Mouse (Mus musculus) brain, embryonic 18.5 days (tissue): ENCODE measurements around the gene Aqp2.
A peak's percentile ranks its signal among the peaks of the same experiment; 100 is the strongest.

ENCODE experiments used
- DNase-seq: peaks from one replicate; pipeline ENCODE4 v3.0.0-alpha.2; 2012; ENCODE audit warnings: low read depth, low spot score

Aqp2 gene

DNA sequence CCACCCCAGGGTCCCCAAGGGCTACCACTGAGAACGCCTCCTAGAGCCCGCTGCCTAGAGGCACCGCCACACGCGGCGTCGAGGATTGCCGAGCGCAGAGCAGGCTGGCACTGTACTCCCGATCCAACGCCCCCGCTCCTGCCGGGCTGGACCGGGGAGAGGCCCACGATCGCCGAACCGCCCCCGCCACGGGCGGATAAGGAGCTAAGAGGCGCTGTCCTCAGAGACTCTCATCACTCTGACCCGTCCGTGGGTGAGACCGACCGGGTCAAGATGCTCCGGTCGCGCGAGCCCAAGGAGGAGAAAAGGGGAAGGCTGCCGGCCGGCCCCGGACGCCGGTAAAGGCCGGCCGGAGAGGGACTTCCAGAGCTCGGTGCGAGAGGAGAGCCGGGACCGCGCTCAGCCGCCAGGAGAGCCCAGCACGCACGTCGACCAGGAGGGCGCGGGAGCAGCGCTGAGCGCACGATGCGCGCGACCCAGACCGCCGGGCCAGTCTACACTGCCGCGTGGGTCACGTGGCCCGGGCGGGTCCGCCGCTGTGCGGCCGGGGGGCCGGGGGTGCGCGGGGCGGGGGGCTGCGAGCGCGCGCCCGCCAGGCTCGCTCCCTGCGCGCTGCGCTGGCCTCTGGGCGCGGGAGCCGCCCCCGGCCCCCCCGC lies 11.7 kb downstream of the Aqp2 start, which contains the start of gene Aqp5:
TSS of gene Aqp5 (plus strand) at position 354 of the 656 bp plus-strand sequence.
- DNase-seq, result no peak

DNA sequence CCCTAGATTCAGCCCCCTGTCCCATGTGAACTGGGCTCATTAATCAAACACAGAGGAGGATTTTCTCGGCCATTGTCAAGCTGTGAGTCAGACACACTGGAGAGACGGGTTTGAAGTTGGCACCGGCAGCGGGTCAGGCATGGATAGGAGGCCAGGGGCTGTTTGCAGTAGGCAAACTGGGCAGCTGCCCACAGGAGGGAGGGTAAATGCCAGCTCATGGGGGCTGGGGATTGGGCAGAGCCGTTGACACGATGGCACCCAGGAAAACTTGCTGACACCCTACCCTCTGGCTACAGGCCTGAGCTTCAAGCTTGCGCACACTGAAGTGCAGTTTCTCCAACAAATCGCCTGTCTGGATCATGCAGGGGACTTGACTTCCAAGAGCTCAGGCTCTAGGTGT lies 13.3 kb downstream of the Aqp2 start:
- no peak for DNase-seq

DNA sequence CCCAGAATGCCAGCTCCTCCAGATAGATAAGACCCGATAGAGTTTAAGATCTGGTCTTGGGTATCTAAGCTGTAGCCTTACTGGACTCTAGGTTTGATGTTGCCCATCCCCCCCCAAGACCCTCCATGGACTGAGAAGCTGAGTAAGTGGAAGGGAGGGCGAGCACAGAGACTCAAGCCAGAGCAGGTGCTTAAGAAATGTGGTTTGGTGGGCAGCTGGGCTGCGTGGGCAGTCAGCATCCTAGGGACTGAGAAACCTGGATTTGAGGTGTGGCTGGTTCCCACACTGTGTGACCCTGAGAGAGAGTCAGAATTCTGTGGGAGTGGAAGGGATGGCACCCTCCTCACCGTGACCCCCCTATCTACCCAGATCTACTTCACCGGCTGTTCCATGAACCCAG lies 14.0 kb downstream of the Aqp2 start:
- DNase-seq, result no peak

DNA sequence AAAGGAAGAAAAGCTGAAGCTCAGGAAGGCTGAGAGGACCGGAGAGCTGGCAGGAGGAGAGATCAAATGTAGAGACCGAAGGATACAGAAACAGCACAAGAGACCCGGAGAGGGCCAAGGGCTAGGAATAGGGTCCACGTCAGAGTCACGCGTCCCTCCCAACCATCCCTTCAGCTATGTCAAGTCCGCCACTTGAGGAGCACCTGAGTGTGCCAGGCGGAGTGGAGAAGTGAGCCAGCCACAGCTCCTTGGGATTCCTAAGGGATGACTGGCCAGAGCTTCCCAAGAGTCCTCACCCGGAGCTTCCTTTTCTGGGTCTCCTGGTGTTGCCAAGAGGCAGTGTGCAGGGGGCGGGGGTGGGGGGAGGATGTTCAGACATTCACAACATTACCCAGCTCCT lies 16.1 kb downstream of the Aqp2 start:
- no peak for DNase-seq

DNA sequence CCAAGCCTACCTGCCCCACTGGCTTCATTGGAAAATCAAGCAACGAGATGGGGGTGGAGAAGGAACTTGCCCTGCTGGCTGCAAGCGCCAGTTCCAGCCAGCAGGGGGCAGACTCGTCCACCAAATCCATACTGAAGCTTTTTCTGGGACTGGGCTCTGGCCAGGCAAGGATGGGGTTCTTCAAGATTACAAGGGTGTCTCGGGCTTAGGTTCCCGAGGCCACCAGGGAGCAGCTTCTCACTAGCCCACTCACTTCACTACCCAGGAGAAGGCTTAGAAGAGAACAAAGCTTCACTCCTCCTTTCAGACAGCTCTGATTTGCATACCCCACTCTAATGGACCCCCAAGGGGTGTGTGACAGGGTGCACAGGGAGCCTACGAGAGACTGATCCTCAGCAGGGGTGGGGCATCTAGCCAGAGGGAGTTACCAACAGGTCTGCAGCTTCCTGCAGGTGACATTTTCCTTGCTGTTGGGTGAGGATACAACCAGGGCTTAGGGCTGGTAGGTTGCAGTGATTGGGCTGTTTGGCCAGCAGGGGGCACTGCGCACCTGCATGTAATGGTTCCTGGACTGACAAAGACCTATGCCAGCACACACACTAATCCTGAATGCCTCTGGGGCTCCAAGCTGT lies 17.3 kb downstream of the Aqp2 start:
- peak; percentile 63 for DNase-seq

DNA sequence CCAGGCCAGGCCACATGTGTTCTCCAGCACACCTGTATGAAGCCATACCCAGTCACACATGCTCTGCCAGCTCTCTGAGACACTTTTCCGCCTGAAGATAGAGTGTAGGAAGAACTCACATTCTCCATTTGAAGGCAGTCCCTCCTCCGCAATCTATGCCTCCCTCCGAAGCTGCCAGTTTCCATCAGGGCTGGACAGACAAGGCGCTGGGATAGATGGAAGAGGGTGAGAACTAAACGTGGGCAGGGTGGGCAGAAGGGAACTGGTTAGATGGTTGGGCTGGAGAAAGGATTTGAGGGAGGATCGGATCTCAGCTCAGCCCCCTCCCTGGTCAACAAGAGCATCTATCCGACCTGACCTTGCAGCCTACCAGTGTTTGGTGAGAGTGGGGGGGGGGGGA lies 18.0 kb downstream of the Aqp2 start:
- DNase-seq, result no peak

DNA sequence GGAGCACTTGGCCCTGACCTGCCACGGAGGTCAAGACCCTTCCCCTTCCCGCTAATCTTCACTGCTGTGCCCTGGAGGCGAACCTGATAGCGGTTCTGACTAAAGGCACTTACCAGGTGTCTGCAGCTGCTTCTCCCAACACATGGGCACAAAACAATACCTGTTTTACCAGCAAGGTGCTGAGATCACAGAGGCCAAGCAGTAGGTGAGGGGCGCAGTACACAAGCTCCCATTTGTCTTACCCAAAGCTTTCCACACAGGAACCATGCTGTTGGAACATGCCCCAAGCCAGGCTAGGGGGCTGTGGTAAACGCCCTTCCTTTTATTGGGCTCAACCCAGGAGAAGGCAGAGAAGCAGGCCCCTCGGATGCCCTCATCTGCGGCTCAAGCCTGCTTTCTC lies 18.7 kb downstream of the Aqp2 start:
- DNase-seq, result no peak

DNA sequence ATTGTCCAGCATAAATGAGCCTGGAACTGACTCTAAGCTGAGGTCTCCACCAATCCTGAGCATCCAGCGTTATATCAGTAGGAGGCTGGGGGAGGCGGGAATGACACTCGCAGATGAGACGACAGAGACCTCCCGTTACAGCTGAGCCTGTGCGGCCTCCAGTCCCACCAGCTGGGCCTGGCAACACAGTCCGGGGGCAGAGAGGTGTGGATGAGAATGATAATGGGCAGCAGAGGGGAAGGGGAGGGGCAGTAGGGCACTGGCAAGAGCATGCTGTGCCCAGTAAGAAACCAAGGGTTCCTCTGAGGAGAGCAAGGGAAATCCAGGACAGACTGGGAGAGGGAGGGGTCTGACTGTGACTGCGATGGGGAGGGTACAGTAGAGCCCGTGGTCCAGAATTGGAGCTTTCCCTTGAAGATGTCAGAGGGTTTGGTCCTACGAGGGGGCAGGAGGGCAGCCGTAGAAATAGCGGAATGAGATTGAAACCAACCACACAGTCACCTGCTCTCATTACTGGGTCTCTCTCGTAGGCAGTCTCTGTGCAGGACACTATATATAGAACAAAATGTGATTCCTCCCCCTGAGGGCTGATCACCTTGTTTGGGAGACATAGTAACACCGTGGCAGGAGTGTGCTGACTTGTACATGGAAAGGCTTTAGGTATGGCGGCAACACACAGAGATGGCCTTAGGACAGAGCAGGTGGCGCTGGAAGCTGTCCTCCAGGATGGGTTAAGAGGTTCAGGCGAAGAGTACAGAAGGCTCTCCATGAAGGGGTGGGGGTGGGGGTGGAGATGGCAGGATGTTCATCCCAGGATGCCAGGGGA lies 20.6 kb downstream of the Aqp2 start:
- no peak for DNase-seq

DNA sequence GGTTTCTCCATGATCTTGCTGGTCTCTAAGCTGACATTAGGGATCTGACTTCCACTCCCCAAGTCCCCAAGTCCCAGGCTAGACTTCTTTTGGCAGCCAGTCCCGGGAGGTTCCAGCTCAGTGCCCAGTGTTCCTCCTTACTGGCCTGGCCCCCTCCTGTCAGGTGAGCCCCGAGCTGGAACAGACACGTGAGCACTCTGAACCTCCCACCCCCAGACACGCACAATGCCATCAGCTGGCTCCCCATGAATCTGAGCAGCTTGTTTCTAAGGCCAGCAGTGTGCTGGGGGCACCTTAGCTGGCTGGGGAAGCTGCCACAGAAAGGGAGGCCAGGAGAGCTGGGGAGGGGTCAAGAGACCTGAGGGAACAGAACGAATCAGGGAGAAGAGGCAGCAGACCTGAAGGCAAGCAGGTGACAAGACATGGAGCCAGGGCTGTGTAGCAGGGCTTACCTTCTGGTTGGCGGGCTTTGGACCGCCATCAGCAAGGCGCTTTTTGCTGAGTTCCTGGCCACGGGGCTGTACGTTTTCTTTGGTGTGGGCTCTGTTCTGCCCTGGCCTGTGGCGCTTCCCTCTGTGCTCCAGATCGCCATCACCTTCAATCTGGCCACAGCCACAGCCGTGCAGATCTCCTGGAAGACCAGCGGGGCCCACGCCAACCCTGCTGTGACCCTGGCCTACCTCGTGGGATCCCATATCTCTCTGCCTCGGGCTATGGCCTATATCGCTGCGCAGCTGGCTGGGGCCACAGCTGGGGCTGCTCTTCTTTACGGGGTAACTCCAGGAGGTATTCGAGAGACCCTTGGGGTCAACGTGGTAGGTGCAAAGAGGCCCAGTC lies 22.3 kb downstream of the Aqp2 start, which contains the start of gene Aqp6:
TSS of gene Aqp6 (plus strand) at position 415 of the 837 bp plus-strand sequence.
- no peak for DNase-seq

DNA sequence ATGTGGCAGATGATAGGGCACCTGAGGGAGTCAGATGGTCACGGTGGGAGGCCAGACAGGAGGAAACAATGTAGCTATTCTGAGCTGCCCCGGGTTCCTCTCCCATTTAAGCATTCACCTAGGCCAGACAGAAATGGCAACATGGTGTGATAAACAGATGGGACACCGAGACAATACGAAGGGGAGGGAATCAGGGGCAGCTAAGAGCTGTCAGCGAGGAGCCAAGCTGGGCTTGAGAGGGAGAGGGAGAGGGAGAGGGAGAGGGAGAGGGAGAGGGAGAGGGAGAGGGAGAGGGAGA lies 22.9 kb downstream of the Aqp2 start:
- no peak for DNase-seq

DNA sequence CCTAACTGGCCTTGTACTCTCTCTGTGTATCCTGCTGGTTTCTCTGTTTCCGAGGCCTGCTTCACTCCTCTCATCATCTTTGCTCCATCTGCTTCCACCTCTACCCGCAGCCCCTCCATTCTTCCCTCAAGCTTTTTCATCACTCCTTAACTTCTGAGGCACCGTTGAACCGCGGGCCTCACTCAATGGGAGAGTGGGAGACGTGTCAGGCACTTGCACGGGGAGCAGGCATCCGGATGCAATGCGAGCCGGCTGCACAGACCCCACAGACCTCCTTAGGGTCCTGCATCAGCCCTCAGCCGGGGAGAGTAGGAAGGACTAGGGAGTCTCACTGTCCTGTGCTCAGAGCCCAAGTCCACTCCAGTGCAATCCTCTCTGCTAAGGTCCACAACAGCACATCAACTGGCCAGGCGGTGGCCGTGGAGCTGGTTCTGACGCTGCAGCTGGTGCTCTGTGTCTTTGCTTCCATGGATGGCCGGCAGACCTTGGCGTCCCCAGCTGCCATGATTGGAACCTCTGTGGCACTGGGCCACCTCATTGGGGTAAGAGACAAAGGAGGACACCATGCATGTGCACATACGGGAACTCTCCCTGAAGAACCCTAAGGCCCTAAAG lies 23.5 kb downstream of the Aqp2 start:
- no peak for DNase-seq

DNA sequence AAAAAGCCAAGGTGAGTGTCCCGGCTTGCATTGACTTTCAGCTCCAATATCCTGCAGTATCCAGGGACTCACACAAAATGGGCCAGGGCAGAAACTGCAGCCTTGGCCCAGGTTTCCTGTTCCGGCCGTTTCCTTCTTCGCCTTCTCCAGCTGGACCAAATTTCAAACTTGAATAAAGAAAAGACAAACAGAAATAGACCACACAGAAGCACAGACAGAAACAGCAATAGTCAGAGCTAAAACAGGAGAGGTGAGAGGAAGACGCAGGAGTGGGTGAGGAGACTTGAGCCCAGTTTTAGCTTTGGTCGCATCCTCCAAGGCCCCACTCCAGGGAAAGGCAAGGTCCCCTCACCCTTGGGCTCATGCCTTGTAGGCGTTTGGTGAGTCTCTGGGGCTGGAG lies 24.4 kb downstream of the Aqp2 start:
- DNase-seq, result no peak

DNA sequence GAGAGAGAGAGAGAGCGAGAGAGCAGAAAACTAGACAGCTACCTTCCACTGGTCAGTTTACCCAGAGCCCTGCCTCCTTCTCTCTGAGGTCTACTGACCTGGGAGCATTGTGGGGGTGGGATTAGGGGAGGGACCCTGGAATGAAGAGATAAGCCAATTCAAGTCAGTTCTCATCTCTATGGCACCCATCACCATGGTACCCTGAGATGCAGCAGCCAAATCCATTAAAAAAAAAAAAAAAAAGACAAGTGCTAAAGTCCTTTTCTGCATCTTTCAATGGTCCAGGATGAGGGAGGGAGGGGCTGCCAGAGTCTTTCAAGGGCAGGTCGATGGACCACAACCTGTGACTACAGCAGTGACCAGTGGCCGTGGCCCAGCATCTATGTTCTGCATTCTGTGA lies 26.7 kb downstream of the Aqp2 start:
- DNase-seq, result peak; percentile 26

DNA sequence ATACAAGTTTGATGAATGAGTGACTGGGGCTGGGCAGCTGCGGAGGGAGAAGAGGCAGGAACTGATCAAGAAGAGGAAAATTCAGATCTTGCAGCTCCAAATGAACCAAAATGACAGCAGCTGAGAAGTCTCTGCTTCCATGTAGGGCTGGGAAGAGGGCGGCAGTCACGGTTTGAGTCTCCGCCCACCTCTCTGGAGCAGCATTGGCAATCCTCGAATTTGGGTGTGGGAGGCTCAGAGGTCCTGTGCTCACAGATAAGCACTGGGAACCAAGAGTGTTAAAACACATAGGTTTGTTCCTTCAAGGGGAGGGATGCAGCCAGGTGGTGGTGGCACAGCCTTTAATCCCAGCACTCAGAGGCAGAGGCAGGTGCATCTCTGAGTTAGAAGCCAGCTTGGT lies 27.7 kb downstream of the Aqp2 start:
- DNase-seq, result no peak

DNA sequence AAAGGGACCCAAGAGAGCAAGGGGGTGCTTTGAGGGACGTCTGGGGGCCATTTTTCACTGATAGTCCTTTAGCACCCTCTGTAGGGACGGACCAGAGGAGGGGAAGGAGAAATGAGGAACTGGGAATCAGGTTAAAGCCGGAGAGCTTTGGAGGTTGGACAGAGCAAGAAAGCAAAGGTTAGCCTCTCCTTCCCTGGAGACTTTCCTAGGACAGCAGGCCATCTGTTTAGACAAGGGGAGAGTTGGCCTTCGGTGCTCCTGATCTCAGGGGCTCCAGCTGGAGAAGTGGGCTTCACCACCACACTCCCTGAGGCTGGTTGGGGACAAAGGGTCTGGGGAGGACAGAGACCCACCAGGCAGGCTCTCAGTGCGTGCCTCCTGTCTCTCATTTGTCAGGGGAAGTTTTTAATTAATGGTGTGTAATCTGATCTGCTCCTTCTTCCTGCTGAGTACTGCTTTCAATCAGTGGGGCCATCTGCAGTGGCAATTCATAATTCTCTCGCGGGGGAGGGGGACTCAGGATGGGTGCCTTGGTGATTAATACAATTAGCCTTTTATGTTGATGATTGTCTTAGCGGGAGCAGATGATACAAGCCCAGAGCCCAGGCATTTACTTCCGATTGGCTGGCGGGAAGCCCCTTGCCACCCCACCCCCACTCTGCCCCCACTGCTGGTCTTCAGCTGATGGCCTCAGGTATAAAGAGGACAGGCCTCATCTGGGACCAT lies 28.7 kb downstream of the Aqp2 start:
- DNase-seq, result peak; percentile 22

DNA sequence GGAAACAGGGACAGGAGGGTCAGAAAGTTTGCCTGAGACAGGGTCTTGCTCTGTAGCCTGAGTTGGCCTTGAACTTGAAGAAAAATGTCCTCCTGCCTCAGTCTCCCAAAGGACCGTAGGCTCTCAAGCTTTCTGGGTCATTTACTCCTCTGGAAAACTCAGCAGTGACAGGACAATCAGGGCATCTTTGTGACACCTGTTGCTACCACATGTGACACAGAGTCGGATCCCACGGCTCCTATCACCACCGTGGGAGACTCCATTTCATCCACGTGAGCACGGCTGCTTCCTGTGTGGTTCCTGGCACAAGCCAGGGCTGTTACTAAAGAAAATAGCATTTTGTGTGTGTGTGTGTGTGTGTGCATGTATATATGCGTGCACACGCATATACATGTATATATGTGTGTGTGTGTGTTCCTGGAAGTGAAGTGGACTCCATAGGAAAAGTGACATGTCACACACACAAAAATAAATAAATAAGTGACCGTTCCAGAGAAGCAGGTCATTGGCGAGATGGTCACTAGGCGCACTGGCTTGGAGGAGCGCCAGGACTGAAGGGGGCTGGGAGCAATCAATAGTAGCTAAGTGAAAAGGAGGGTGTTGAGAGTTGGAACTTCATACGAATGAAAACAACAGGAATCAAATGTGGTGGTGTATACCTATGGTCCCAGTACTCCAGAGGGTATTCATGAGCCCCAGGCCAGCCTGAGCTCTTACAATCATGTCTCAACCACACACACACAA lies 29.7 kb downstream of the Aqp2 start:
- no peak for DNase-seq

DNA sequence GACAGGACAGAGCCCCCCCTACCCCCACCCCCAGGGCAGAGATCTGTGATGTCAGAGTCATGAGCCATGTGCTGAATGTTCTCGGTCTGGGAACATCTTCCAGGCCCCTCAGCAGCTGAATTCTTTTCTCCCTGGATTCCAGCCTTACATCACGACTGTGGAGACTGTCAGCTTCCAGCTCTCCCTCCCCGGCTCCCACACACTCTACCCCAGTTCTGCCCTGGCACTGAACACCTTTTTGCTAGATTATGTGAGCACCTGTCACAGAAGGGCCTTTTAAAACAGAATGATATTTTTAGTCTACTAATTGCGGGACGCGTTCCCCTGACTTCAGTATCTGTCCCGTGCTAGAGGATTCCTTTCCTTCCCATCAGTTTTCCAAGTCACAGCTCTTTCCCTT lies 32.7 kb downstream of the Aqp2 start:
- DNase-seq, result no peak

DNA sequence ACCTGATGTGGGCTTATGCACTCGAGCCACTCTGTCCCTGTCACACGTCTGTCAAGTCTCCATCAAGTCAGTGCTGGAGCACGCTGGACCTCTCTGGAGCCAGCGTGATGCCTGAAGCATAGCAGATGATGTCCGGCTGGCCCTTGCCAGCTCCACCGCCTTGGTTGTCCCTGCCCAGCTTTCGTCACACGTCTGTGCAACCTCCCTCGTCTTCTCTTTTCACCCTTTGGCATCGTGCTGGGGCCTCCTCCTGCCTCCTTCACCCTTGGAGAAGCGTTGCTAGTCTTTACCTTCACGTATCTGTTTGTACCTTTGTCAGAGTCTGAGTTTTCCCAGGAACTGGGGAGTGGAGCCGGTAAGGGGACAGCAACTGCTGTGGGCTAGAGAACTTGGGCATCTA lies 35.4 kb downstream of the Aqp2 start:
- no peak for DNase-seq

DNA sequence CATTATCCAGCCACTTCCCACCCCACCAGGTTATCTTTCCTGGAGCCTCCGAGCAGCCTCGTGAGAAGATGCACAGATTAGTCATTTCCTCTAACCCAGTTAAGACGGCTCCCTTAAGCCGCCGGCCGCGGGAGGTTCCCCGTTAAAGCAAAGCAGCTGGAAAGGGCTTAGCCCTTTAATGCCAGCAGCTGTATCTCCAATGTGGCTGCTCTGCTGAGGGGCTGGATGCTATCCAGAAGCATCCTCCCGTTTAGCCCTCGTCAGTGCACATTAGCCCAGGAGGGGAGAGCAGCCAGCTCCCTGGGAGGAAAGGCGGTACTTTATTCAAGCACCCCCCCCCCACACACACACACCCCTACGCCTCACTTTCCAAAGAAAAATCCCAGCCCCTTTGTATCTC lies 35.9 kb downstream of the Aqp2 start:
- DNase-seq, result no peak

DNA sequence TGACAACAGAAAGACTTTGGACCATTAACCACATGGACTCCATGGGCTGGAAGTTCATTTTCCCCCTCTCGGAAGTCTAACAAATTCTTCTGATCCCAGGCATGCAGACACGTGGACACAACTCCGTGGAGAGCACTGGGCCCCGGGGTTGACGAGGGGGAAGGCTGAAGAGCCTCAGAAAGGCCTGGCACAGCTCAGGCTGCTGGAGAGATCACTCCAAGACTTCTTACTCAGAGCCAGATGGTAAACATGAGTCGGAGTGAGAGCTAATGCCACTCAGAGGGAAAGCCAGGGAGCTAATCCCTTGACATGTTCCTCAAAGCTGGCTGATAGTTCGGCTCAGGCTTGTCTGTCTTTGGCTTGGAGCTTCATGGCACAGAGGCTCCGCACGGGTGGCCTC lies 36.4 kb downstream of the Aqp2 start:
- DNase-seq, result no peak
